Mouse (Mus musculus) ovary, postnatal 10 days (tissue): ENCODE measurements at regions not wholly inside any gene's neighbourhood (a gene's known extent, or its start where the extent isn't known, plus 50 kb on each side); places are given as distances from the start of the nearest gene placed in this dataset.

Source experiments
- DNase-seq: peaks from one replicate; pipeline ENCODE4 v3.0.0; 2022; ENCODE audit warnings: low spot score

DNA sequence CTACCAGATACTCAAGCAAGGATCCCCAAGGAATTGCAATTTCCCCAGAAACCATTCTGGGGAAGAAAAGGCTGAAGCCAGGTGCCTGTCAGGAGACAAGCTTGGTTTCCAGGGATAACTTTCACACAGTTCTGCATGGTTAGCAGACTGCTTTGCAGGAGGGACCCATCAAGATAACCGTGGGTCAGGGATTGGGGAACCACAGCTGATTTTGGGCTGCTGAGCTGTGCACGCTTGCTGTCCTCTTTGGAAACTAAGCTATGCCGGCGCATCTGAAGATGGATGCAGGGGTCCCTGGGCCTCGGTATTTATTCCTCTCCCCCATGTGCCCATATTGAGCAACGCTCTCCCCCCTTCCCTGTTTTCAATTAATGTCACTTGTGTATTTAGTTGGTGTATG lies 151.1 kb downstream of the Qrsl1 start:
- DNase-seq = no peak

DNA sequence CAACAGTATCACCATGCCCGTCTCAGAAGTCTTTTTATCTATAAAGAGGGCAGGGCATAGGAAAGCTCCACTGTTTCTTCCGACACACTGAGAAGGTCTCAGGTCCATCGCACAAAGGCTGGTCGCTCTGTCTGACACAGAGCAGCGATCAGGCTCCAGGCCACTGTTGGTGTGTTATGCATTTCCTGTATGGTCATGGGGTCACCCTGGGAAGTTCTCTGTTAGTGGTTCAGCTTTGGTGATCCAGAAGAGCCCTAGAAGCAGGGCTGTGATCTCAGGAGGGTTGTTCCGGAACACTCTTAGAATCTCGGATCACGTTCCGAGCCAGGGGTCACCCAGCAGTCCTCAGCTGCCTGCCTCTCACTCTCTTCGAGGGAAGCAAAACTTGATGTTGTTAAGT lies 150.7 kb downstream of the Qrsl1 start:
- no peak for DNase-seq

DNA sequence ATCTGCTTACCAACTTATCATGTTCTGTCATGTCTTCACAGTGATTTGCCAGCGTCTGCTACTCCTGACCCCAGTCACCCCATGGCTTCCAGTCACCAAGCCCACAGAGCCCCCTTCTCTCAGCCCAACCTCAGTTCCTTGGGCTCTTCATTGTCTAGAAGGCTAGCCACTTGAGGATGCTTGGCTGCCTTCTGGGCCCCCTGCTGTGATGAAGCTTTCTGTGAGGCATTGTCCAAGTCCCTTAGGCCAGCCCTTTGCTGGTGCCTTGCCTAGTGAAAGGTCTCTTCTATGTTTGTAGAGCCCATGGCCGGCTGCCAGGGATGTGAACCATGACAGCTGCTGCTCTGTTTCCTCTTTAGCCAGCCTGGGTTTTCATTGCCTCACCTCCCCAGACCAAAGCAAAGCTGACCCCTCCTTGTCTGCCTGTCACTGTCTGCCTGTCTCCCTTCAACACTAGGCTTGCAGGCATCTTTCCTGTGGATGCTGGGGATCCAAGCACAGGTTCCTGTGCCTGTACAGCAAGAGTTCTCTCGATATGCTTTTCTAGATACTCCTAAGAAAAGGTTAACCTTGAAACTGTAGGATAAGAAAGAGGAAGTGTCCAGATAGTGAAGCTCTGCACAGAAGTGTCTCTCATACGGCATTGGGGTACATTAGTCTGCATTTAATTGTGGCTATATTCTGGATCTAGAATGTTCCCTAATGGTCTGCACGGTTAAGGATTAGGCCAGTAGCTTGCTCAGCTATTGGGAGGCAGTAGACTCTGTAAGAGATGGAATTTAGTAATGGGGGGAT lies 149.5 kb downstream of the Qrsl1 start:
- DNase-seq = no peak

DNA sequence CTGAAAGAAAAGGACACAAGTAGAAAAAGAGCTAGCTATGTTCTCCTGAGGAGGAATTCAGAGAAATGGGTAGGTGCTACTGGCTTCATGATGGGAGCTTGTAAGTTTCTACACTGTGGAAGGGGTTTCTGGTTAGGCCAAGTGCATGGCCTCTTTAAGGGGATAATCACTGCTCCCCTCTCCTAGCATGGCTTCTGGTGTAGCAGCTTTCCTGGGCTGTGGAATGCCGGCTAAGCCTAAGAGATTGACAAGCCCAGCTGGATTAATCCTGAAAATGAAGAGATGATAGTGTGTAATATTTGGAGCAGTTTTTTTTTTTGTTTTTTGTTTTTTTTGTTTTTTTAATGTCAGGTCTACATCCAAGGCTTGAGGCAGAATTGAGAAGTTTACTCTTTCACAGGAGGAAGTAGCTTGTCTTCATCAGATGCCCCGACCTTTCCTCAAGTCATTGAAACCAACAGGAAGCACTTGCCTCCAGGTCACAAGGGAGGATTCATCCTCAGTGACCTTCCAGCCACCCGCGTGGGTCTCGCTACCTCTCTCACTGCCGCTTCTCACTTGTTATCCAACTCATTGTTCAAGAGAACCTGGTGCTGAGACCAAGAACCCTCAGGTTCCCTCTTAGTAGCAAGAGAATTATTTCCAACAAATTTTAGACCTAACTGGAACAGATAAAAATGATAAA lies 144.5 kb downstream of the Qrsl1 start:
- no peak for DNase-seq

DNA sequence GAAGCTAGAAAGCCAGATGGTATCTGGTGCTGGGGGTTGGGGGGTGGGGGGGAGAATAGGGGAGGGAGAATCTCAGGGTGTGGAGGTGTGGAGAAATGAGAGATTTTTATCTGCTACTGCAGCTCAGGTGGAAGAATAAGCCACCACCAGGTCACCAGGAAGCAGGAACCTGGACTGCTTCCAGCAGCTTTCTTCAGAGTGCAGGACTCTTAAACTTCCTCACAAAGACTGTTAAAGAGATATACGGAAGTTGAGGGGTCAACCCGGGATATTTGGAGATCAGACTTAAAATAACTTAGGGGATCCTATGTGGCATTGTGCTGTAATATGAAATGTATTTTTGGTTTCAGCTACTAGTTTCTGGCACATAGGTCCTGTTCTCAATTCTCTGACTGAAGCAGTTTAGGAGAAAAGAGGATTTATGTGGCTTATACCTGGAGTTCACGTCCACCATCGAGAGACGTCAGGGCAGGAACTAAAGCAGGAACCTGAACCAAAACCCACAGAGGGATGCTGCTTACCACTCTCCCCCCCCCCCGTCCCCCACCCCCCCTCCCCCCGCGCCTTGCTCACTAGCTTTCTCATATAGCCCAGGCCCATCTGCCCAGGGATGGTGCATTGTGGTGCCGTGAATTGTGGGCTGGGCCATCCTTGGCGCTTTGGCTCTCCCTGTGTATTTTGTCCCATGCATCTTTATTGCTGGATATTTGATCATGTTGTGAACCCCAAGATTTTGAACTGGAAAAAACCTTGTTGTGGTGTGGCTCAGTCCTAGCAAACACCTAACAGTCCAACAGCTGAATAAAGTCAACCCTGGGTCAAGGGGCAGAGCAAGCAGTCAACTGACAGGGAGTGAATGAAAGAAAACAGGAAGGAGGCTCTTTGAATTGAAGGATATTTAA lies 143.2 kb downstream of the Qrsl1 start:
- no peak for DNase-seq

DNA sequence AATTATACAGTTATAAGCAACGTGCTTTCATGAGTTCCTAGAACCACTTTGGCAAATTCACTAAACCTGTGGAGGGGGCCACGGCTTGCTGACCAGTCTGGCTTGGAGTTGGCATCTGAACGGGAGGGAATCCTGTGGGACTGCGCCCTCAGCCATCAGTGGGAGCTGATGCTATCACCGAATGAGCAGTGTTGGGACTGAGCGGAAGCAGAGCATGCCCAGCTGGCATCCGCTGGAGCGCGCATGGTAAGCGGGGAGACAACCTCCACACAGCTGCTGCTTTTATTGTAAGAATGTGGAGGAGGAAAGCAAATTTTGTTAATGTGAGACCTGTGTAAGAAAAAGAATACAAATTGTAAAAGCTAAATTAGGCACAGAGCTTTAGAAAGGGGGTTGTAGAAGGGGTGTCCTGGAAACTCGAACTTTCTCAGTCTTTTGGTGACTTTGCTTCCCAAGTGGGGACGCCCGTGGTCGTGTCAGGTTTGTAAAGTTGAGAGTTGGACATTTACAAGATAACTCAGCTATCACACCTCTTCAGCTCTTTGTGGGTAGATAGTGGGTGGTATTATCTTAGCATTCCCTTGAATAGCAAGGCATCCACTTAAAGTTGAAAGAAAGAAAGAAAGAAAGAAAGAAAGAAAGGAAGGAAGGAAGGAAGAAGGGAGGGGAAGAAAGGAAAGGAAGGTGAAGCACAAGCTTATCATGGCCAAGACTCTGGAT lies 142.2 kb downstream of the Qrsl1 start:
- DNase-seq = no peak

DNA sequence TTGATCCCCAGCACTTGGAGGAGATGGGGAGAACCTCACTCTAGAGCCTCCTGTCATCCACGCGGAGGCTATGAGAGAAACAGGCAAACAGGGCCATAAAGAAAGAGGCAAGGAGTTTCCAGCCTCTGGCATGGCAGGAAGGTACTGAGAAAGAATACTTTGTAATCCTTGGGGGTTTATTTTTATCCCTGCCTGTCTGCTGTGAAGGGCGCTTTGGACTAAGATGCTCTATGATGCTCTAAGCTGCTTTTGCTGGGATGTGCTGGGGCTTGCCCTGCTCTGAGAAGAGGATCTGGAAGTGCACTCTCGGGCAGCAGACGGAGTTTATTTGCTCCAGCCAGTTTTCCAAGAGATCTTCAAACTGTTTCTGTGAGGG lies 141.7 kb downstream of the Qrsl1 start:
- no peak for DNase-seq

DNA sequence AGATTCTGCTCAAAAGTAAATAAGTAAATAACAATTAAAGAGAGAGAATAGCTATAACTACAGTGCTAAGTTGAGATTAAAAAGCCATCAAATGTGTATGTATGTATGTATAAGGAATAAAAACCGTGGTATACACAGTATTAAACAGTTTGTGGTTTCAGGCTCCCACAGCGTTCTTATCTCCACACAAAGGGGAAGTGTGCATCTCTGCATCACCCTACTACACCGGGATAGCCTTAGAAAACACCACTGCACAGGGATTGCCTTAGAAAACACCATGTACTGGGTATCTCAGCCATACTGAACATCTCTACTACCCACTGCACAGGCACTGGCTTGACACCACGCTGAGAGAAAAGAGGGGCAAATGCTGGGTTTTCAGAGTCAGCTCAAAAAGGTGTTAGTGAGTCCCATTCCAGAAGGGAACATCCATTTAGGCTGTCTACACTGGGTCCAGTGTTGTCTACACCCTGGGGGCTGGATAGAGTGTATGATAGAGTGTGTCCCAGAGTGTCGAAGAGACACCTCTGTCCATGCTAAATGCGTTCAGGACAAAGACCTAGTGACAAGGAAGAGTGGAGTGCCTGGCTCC lies 139.5 kb downstream of the Qrsl1 start:
- DNase-seq = no peak

DNA sequence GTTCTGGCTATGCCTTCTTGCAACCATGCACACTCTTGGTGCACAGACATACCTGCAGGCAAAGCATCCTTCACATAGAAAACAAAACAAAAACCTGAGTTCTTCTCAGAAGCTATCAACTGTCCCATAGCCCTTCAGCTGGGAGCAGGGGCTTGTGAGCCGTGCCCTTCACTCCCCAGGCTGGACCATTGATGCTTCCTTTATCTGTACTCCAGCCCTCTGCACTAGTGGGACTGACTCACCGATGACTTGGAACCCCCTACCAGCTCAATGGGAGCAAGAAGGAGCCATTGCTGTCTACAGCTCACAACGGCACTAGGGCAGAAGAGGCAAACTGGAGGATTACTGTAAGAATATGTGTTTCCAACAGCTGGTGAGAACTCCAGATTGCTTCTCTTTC lies 137.0 kb downstream of the Qrsl1 start:
- DNase-seq = no peak

DNA sequence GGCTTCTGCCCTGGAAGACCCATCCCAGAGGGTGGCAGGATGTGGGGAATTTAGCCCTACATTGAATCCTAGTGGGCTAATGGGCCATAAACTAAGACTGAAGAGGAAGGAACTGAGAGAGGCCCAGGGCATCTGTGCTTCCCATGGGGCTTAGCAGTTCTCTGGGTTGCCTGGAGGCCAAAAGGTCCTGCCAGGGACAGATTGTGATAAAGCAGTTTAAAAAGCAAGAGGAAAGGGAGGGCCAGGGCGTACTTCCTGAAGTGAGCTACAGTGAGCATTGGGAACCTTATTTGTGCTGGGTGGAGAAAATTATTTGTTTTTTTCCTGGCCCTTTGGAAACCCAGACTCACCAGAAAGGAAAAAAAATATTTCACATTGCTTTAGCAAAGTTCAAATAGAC lies 136.3 kb downstream of the Qrsl1 start:
- no peak for DNase-seq

DNA sequence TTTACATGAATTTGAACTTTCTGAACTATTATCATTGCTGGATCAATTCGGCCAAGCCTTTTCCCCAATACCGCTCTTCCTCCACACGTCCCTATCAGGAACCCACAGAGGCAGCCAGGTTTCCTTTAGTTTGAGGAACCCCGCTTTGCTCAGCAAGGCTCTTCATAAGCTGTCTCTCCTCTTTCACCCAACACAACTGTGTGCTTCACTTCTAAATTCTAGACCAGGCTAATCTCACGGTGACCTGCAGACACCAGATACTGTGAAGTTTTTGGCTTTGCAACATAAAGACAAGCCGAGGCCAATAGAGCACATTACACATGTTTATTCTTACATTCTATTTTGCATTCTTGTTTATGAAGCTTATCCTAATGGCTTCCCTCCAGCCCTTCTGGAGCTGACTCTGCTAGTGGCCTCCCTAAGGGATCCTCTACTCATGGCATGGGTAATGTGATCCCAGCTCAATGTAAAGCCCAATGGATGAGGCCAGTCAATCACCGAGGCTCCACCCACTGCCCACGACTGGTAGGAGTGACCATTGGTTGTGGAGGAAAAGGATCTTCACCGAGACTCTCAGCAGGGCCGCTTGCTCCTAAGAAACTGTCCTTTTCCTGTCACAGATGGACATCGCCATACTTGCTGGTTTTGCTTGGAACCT lies 135.6 kb downstream of the Qrsl1 start:
- no peak for DNase-seq

DNA sequence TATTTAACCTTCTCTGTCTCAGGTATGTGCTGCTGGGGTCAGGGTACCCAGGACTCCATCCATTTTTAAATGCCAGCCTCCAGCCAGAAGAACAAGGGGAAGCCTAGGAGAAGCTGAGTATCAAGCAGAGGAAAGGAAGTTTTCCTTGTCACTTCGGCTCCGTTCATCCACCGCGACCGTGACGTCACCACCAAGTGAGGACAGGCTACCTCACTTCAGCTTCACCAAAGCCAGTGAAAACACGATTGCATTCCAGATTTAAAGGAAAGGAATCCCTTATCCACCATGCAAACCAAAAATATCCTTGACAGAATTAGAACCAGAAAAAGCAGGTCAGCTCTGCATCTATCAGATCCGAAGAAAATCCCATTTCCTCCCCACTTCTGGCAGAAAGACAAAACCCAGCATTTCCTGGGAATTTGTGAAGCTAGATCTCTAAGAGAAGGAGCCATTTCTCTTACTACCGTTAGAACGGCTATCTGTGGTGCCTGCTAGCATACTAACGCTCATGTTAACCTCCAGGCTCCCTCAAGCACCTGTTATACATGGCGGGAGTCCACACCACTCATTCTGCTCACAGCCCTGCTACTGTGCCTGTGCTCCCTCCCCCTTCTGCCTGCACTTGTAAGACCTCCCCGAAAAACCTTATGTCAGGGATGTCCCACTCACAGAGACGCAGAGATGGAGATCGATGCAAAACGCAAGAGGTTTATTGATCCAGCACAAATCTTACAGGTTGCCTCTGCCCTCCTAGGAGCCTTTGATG lies 133.4 kb downstream of the Qrsl1 start:
- no peak for DNase-seq

DNA sequence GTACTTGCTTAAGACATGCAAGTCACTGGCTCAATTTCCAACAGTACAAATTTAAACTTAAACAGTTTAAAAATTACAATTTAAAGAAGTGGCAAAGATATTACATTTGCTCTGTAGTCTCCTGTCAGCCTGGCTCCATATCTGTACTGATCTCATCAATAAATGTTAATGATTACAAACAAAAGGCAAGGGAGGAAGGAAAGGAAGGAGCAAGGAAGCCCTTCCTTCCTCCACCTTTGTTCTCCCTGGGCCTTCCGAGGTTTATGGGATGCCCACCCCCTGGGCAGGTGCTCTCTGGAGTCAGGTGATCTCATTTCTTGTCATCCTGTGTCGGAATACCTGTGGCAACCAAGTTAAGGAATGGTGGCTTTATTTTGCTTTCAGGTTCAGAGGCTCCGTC lies 132.5 kb downstream of the Qrsl1 start:
- DNase-seq = no peak

DNA sequence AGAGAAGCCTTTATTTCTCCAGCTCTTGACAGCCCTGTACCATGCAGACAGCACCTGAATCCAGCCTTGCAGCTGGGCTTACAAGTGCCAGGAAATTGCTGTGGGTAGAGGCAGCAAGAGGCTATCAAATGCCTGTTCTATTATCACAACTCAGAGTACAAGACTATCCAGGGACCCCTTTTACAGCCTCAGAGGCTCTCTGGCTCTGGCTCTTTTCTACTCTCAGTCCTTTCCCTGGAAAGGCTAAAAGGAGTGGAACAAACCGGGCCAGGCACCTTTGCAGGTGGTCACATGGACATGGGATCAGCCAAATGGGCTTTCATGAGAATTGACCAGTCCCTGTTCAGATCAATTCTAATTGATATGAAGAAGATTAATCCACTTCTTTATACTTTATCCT lies 125.7 kb downstream of the Qrsl1 start:
- no peak for DNase-seq

DNA sequence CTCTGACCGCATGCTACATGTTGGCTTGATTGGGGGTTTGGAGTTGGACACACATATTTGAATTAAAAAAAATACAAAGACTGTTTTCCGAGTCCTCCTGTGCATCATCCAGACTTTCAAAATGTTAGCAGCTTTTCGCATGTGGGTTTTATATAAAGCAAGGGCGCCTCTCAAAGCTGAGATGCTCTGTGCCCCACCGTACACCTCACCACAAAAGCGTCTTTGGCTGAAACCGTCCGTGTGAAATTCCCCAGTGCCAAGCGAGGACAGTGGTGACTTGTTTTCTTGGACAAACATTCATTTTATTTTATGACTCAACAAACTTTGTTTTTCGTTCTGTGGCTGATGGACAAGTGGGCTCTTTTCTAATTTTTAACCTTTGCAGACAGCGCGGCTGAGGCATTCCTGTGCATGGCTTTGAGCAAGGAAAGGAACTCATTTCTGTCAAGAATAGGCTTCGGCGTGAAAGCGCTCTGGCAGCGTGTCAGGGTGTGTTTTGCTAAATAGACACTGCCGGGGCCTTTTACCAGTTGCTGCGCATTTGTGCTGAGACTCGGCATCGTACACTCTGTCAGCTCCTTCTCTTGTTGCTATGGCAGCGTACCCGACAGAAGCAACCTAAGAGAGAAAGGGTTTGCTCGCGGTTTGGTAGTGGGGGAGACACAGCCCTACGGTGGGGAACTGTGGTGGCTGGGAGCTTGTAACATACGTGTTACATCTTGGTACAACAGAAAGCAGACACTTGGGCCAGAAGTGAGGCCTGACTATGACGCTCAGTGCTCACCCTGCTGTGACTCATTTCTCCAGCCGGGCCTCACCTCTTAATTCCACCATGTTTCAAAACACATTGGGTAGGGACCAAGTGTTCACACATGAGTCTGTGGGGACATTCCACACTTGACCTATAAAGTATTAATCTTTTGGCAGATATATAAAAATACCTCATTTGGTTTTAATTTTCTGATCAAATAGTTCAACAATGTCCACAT lies 123.6 kb downstream of the Qrsl1 start:
- no peak for DNase-seq

DNA sequence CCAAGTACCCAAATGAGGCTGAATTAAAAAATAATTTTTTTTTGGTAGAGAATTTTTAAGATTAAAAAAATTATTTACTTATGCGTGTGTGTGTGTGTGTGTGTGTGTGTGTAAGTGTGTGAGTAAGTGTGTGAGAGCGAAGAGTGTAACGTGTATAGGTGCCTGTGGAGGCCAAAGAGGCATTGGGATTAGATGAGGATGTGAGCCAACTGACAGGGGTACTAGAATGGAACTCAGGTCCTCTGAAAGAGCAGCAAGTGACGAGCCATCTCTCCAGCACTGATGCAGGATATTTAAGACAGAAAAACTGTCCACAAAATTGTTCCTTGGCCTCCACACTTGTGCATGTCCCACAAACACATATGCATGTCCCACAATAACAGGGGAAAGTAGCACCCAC lies 121.0 kb downstream of the Qrsl1 start:
- DNase-seq = no peak

DNA sequence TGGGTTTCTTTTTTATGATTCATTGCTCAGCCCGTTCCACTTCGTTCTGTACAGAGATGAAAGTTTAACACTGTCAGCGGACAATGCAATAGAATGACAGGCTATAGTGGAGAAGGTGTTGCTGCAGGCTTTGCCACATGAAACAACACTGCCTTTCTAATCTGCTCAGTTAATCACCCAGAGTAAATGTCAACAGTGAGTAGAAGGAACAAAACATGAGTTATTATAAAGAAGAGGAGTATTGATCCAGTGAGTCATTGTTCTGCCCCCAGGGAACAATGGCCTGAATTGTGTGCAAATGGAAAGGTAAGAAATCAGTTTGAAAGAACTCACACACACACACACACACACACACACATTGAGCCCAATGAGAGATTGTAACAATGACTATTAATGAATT lies 118.2 kb downstream of the Qrsl1 start:
- DNase-seq = no peak

DNA sequence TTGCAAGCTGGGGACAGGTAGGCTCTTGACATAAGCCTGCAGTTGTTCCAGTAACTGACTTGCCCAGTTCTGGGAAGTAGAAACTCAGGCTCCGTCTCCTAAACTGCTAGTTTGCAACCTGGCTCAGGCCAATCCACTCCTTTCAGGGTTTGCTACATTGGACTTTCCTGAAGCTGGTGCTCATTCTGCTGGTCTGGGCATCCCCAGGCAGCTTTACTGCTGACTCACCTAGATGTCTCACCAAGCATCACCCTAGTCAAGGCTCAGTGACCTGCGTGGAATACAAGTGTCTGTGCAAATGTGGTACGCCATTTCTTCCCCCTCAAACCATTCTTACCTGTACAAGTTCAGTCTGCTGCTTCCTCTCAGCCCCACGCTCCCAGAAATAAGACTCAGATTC lies 110.8 kb downstream of the Qrsl1 start:
- DNase-seq = no peak

DNA sequence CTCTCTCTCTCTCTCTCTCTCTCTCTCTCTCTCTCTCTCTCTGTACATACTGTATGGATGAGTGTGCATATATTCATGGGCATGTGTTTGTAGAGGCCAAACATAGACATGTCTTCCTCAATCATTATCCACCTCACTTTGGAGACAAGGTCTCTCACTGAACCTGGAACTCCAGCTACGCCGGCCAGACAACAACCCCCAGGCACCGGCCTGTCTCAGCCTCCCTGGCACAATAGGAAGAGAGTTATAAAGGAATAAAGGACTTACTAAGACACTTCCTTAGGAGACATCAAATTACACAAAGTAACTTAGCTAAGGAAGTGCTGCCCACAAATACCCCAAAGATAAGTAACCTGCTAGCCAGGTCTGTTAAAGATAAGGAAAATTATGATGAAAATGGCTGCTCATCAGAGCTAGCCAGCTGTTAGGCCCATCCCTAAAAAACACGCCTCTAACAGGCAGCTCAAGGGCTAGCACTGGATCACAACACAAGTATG lies 110.0 kb downstream of the Qrsl1 start:
- DNase-seq = no peak
